Mouse (Mus musculus): ENCODE data around the gene Gm30083. TPM values are rescaled to one million over a fixed set of nuclear protein-coding genes. Genes with fewer than 3 reads are reported as not detected.

Gene Gm30083
- polyA plus RNA-seq, 1 experiment from 2014 or later: not detected

DNA sequence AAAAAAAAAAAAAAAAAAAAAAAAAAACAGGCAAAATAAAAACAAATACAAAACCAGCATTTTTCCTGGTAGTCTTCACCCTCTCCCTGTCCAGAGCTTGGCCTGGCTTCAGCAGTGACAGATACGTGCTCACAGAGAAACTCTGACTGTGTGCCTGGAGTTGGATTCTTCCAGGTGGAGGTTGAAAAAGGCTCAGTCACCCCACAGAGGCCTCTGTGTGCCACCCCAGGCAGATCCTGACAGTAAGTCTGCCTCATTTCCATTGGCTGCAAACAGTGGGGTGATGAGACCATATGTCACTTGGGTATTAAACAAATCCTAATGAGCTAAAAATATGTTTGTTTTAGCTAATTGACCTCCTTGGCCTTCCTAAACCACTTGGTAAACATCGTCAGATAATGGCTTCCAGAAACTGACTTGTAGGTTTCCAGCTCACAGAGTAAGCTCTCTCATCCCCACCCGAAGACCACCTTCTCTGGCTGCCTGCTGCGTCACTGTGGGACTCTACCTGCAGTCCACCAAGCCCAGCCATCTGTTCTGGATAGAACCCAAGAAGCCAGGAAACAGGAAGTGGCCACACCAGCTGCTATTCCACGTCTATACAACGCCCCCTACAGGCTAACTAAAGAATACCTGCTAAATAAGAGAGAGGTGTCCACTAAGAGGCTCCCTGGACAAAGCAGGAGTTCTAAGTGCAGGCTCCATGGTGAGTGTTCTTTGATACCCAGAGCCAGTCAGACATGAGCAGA, 62.6 kb downstream of the Gm30083 start:
- no peak overlapping the region for H3K4me3 ChIP-seq (replicated peaks; ENCODE audit: low read length)
- H3K27ac ChIP-seq (ENCODE audit: low read length): no peak overlapping the region
- ATAC-seq (ENCODE audit: insufficient read depth, low FRiP score): no peak
- no peak overlapping the region for H3K9ac ChIP-seq (ENCODE audit: low read length)
- H3K27me3 ChIP-seq (ENCODE audit: control insufficient read depth, insufficient read depth, low read length): no peaks in the 10 kb centered on the region
- no peaks in the 10 kb centered on the region for H3K4me1 ChIP-seq (ENCODE audit: control insufficient read depth, insufficient read depth, low read length)
- 44% methylated on average over 6 of the region's 6 CpGs for WGBS
- H3K4me2 ChIP-seq (ENCODE audit: low read depth, low read length): no peak overlapping the region
- no peaks in the 10 kb centered on the region for H3K9me3 ChIP-seq (replicated peaks; ENCODE audit: control insufficient read depth, low read length)
- H3K36me3 ChIP-seq (ENCODE audit: control insufficient read depth, insufficient read depth, low read length): no peaks in the 10 kb centered on the region

DNA sequence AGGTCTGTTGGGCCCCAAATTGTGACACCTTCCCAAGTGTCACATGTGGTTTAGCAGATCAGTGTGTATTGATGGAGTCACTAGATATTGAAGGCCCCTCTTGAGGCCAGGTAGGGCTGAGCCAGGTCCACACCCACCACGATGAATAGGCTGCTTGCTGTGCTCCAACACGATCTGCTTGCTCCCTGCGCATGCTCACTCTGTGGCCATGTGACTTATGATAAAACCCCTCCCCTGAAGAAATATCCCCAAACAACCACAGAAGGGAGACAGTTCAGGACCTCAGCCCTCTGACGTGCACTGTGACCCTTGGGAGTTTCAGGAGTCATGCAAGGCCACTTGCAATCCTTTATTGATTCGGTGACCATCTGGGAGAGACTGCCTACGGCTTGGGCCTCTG, 68.9 kb downstream of the Gm30083 start:
- no peak overlapping the region for H3K4me3 ChIP-seq (replicated peaks; ENCODE audit: low read length)
- H3K36me3 ChIP-seq (ENCODE audit: control insufficient read depth, insufficient read depth, low read length): no peaks in the 10 kb centered on the region
- no peak overlapping the region for H3K9ac ChIP-seq (ENCODE audit: low read length)
- WGBS: 68% methylated on average over 6 of the region's 6 CpGs
- no peaks in the 10 kb centered on the region for H3K9me3 ChIP-seq (replicated peaks; ENCODE audit: control insufficient read depth, low read length)
- no peak for ATAC-seq (ENCODE audit: insufficient read depth, low FRiP score)
- no peak overlapping the region for H3K27ac ChIP-seq (ENCODE audit: low read length)
- no peaks in the 10 kb centered on the region; the same call in 1 of the 2 replicates for H3K27me3 ChIP-seq (ENCODE audit: control insufficient read depth, insufficient read depth, low read length)
- no peak overlapping the region for H3K4me2 ChIP-seq (ENCODE audit: low read depth, low read length)
- no peaks in the 10 kb centered on the region for H3K4me1 ChIP-seq (ENCODE audit: control insufficient read depth, insufficient read depth, low read length)

DNA sequence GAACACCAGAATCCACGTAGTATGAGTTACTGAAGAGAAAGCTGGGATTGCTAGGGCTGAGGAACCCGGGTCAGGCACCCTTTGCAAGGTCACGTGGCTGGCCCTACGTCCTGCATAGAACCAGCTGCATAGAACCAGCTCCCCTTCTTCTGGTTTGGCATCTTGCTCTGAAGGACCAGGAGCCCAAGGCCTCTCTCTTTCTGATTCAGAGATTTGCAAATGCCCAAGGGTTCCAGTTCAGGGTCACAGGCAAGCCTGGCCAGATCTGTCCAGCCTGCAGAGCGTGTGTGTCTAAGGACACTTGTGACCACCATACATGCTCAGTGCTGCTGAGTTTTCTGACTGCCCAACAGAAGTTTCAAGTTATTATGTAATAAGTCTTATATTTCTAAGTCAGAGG, 72.8 kb downstream of the Gm30083 start:
- Histone ChIP-seq H3K4me1 (ENCODE audit: control insufficient read depth, insufficient read depth, low read length) (no peaks in the 10 kb centered on the region), H3K4me2 (ENCODE audit: low read depth, low read length) (no peak overlapping the region), H3K27ac (ENCODE audit: low read length) (no peak overlapping the region), H3K9me3 (replicated peaks; ENCODE audit: control insufficient read depth, low read length) (no peaks in the 10 kb centered on the region), H3K9ac (ENCODE audit: low read length) (no peak overlapping the region), H3K27me3 (ENCODE audit: control insufficient read depth, insufficient read depth, low read length) (no peaks in the 10 kb centered on the region; the same call in 1 of the 2 replicates), H3K4me3 (replicated peaks; ENCODE audit: low read length) (no peak overlapping the region), H3K36me3 (ENCODE audit: control insufficient read depth, insufficient read depth, low read length) (no peaks in the 10 kb centered on the region)
- no peak for ATAC-seq (ENCODE audit: insufficient read depth, low FRiP score)
- WGBS: 71% methylated on average over 5 of the region's 5 CpGs

DNA sequence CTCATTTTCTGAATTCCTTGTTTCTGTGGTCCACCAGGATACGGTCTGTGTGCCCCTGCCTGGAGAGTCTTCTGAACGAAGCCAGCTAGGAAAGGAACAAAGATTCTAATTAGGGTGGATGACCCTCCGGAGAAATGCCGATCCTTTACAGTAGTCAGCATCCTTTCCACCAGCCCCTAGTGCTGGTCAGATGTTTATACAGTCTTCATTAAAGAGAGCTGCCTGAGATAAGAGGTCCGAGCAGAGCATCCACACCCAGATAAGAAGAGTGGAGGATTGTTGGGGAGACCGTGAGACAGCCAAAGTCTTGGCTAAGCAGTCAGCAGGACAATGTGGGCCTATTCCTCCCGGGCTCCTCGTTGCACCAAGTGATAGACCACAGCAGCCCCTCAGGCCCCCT, 74.2 kb downstream of the Gm30083 start, which contains the start of gene Gdf2:
Gene Gdf2, plus strand, starts transcription at position 301 of the 400 bp plus-strand sequence.
- 51% methylated on average over 8 of the region's 8 CpGs for WGBS
- Histone ChIP-seq H3K27me3 (ENCODE audit: control insufficient read depth, insufficient read depth, low read length) (no peaks in the 10 kb centered on the region; the same call in 1 of the 2 replicates), H3K4me1 (ENCODE audit: control insufficient read depth, insufficient read depth, low read length) (no peaks in the 10 kb centered on the region), H3K4me3 (replicated peaks; ENCODE audit: low read length) (no peak within 1 kb of the TSS), H3K27ac (ENCODE audit: low read length) (no peak within 1 kb of the TSS), H3K9me3 (replicated peaks; ENCODE audit: control insufficient read depth, low read length) (no peaks in the 10 kb centered on the region), H3K9ac (ENCODE audit: low read length) (no peak within 1 kb of the TSS), H3K36me3 (ENCODE audit: control insufficient read depth, insufficient read depth, low read length) (no peaks in the 10 kb centered on the region), H3K4me2 (ENCODE audit: low read depth, low read length) (no peak within 1 kb of the TSS)
- ATAC-seq (ENCODE audit: insufficient read depth, low FRiP score): no peak

DNA sequence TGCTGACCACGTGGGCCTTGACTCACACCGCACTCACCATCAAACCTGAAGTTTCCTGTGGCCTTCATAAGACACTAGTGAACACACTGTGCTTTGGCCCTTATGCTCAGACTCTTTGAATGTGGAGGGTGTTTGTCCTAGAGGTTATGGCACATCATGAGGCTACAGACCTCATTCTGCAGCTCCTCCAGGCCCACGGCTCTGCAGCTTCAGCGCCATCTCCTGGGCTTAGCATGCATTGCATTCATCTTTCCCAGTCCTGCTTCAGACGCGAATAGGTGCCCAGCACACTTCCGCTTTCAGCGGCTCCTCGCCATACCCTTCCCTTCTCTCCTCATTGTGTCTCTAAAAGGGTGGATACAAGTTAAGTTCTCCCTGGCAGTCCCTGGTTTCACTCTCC, 75.9 kb downstream of the Gm30083 start:
- ATAC-seq (ENCODE audit: insufficient read depth, low FRiP score): 0 out of 2 replicates have a peak, but pooled peaks have one; percentile 21

More for the DNA sequence above, 75.9 kb downstream of the Gm30083 start:
- H3K9ac ChIP-seq (ENCODE audit: low read length): no peak overlapping the region; the same call in 1 of the 2 replicates
- WGBS: 27% methylated on average over 9 of the region's 9 CpGs
- H3K9me3 ChIP-seq (replicated peaks; ENCODE audit: control insufficient read depth, low read length): no peaks in the 10 kb centered on the region
- no peaks in the 10 kb centered on the region for H3K36me3 ChIP-seq (ENCODE audit: control insufficient read depth, insufficient read depth, low read length)
- H3K4me3 ChIP-seq (replicated peaks; ENCODE audit: low read length): no peak overlapping the region
- no peak overlapping the region for H3K27ac ChIP-seq (ENCODE audit: low read length)
- H3K4me2 ChIP-seq (ENCODE audit: low read depth, low read length): peak overlapping the region; percentile 1; the same call in 1 of the 2 replicates
- H3K4me1 ChIP-seq (ENCODE audit: control insufficient read depth, insufficient read depth, low read length): no peaks in the 10 kb centered on the region
- no peaks in the 10 kb centered on the region for H3K27me3 ChIP-seq (ENCODE audit: control insufficient read depth, insufficient read depth, low read length)

Other genes starting within 250 kb of the Gm30083 start
- 5.3 and 6.3 TPM in 2 replicates for gene Gdf10, start 91.6 kb downstream of the Gm30083 start, polyA plus RNA-seq (2015; fragmentation: Nextera tagmentation; extraction: Ambion mirVana)
- gene Gdf2, start 74.1 kb downstream of the Gm30083 start, polyA plus RNA-seq (2015; fragmentation: Nextera tagmentation; extraction: Ambion mirVana): 0.48 and 0.50 TPM in 2 replicates
- not detected in 2 replicates for gene Rbp3, start 61.2 kb downstream of the Gm30083 start, polyA plus RNA-seq (2015; fragmentation: Nextera tagmentation; extraction: Ambion mirVana)
- gene Zfp488, start 36.4 kb downstream of the Gm30083 start, polyA plus RNA-seq (2015; fragmentation: Nextera tagmentation; extraction: Ambion mirVana): 0.06 TPM in 2 replicates
- not detected in 2 replicates for gene Gm5460, start 1.6 kb upstream of the Gm30083 start, polyA plus RNA-seq (2015; fragmentation: Nextera tagmentation; extraction: Ambion mirVana)
- not detected in 2 replicates for gene Antxrl, start 37.5 kb upstream of the Gm30083 start, polyA plus RNA-seq (2015; fragmentation: Nextera tagmentation; extraction: Ambion mirVana)
- gene Anxa8, start 70.8 kb upstream of the Gm30083 start, polyA plus RNA-seq (2015; fragmentation: Nextera tagmentation; extraction: Ambion mirVana): 56.1 and 63.4 TPM in 2 replicates
- 0.43 and 0.76 TPM in 2 replicates for gene A630023A22Rik, start 87.6 kb upstream of the Gm30083 start, polyA plus RNA-seq (2015; fragmentation: Nextera tagmentation; extraction: Ambion mirVana)
- 0.46 and 0.47 TPM in 2 replicates for gene Npy4r, start 137.3 kb upstream of the Gm30083 start, polyA plus RNA-seq (2015; fragmentation: Nextera tagmentation; extraction: Ambion mirVana)
- 0.29 and 0.31 TPM in 2 replicates for gene Gprin2, start 186.5 kb upstream of the Gm30083 start, polyA plus RNA-seq (2015; fragmentation: Nextera tagmentation; extraction: Ambion mirVana)
- 1.4 and 1.6 TPM in 2 replicates for gene Syt15, start 204.4 kb upstream of the Gm30083 start, polyA plus RNA-seq (2015; fragmentation: Nextera tagmentation; extraction: Ambion mirVana)

All from stomach, embryonic 16.5 days (tissue).